Mouse (Mus musculus) spleen, postnatal 10 days (tissue): Measurements from ENCODE around the gene Klk9.

Experiments
- DNase-seq, 2 experiments: peaks; one replicate each; pipeline ENCODE4 v3.0.0; 2021 to 2022; ENCODE audit warnings: low spot score in 2 of 2

Gene Klk9

GRCm38 (mm10) chr7:43791591-43791990 lies at the start of gene Klk9:
Gene Klk9, plus strand, starts transcription at chr7:43791891.
- DNase-seq, result no peak

GRCm38 (mm10) chr7:43747788-43748187 lies 43.9 kb upstream of the Klk9 start:
- DNase-seq, result no peak

- no peak for DNase-seq
Measured at GRCm38 (mm10) chr7:43752806-43753205, 38.9 kb upstream of the Klk9 start.

GRCm38 (mm10) chr7:43766484-43766883 lies 25.2 kb upstream of the Klk9 start:
- no peak for DNase-seq

GRCm38 (mm10) chr7:43768597-43768996 lies 23.1 kb upstream of the Klk9 start, which contains the start of gene Klk12:
Gene Klk12, plus strand, starts transcription at chr7:43768897.
- DNase-seq, result no peak

GRCm38 (mm10) chr7:43769636-43770035 lies 22.1 kb upstream of the Klk9 start:
- DNase-seq, result no peak

GRCm38 (mm10) chr7:43770701-43771100 lies 21.0 kb upstream of the Klk9 start:
- DNase-seq, result no peak

- DNase-seq, result peak in 1 of 2 experiments; percentile 4
Measured at GRCm38 (mm10) chr7:43771916-43772315, 19.8 kb upstream of the Klk9 start.

GRCm38 (mm10) chr7:43772901-43773300 lies 18.8 kb upstream of the Klk9 start:
- no peak for DNase-seq

- no peak for DNase-seq
Measured at GRCm38 (mm10) chr7:43774364-43774763, 17.3 kb upstream of the Klk9 start, which contains the start of gene Klk11. Gene Klk11, plus strand, starts transcription at chr7:43774604.

- DNase-seq, result peak in 1 of 2 experiments; percentile 3
Measured at GRCm38 (mm10) chr7:43774802-43775201, 16.9 kb upstream of the Klk9 start.

- DNase-seq, result peak in 1 of 2 experiments; percentile 10
Measured at GRCm38 (mm10) chr7:43775311-43776057, 16.2 kb upstream of the Klk9 start.

GRCm38 (mm10) chr7:43776506-43776905 lies 15.2 kb upstream of the Klk9 start:
- DNase-seq, result no peak

- peak in 1 of 2 experiments; percentile 6 for DNase-seq
Measured at GRCm38 (mm10) chr7:43777423-43777822, 14.3 kb upstream of the Klk9 start.

GRCm38 (mm10) chr7:43778176-43778970 lies 13.3 kb upstream of the Klk9 start:
- DNase-seq, result peak in 1 of 2 experiments; percentile 3

- no peak for DNase-seq
Measured at GRCm38 (mm10) chr7:43780241-43780640, 11.4 kb upstream of the Klk9 start.

- peak in 1 of 2 experiments; percentile 4 for DNase-seq
Measured at GRCm38 (mm10) chr7:43780746-43781145, 10.9 kb upstream of the Klk9 start, which contains the start of gene Klk10. Gene Klk10, plus strand, starts transcription at chr7:43781035.

- no peak for DNase-seq
Measured at GRCm38 (mm10) chr7:43781541-43781940, 10.2 kb upstream of the Klk9 start.

- DNase-seq, result peak; percentile 53 to 80
Measured at GRCm38 (mm10) chr7:43782275-43783265, 9.1 kb upstream of the Klk9 start.

- DNase-seq, result no peak
Measured at GRCm38 (mm10) chr7:43785286-43785685, 6.4 kb upstream of the Klk9 start.

GRCm38 (mm10) chr7:43788096-43788495 lies 3.6 kb upstream of the Klk9 start:
- DNase-seq, result no peak
